Mouse (Mus musculus) MEL (cell line): ENCODE results near the gene Tle3. TPM values are rescaled to one million over a fixed set of nuclear protein-coding genes. Genes with fewer than 3 reads are reported as not detected.
A peak's percentile ranks its signal among the peaks of the same experiment; 100 is the strongest.

Experiments used
- DNase-seq: peaks from one replicate; pipeline ENCODE4 v3.0.0; 2011; ENCODE audit warnings: low read depth, low spot score
- H3K27ac ChIP-seq: 2 replicates; pipeline ENCODE4 v1.5.1; 2012; ENCODE audit warnings: low read depth, mild to moderate bottlenecking, control low read depth, low read length, moderate library complexity; ENCODE audit not compliant: control insufficient read depth
- H3K27me3 ChIP-seq, 2 experiments: fragments of 150-350 bp in 1 of 2; sonication (generic) in 1 of 2; 2 replicates each; pipeline ENCODE4 v1.6.1; 2012; ENCODE audit warnings: low read length in 2 of 2, mild to moderate bottlenecking in 2 of 2, improper control_type of control experiment in 1 of 2, moderate library complexity in 1 of 2; ENCODE audit not compliant: insufficient read depth in 2 of 2, control insufficient read depth in 1 of 2
- H3K36me3 ChIP-seq, 2 experiments: 2 replicates each; pipeline ENCODE4 v1.6.1; 2012 to 2014; ENCODE audit warnings: low read length in 2 of 2, improper control_type of control experiment in 1 of 2, inconsistent platforms in 1 of 2, mild to moderate bottlenecking in 1 of 2; ENCODE audit not compliant: insufficient read depth in 2 of 2, control insufficient read depth in 1 of 2
- H3K4me1 ChIP-seq, 2 experiments: fragments of 150-350 bp in 1 of 2; sonication (generic) in 1 of 2; 2 replicates each; pipeline ENCODE4 v1.6.1; 2012; ENCODE audit warnings: low read length in 2 of 2, improper control_type of control experiment in 1 of 2, mild to moderate bottlenecking in 1 of 2; ENCODE audit not compliant: insufficient read depth in 2 of 2, control insufficient read depth in 1 of 2
- H3K4me3 ChIP-seq, 2 experiments: fragments of 150-350 bp in 1 of 2; sonication (generic) in 1 of 2; 2 replicates each; pipeline ENCODE4 v1.5.1; 2012; ENCODE audit warnings: low read depth in 2 of 2, low read length in 2 of 2, mild to moderate bottlenecking in 2 of 2, moderate library complexity in 2 of 2, control low read depth in 1 of 2, improper control_type of control experiment in 1 of 2; ENCODE audit not compliant: control insufficient read depth in 1 of 2, insufficient read depth in 1 of 2
- H3K79me2 ChIP-seq: 2 replicates; pipeline ENCODE4 v1.6.1; 2012; ENCODE audit warnings: mild to moderate bottlenecking, low read length, moderate library complexity; ENCODE audit not compliant: control insufficient read depth, poor library complexity, insufficient read depth
- H3K9ac ChIP-seq: 2 replicates; pipeline ENCODE4 v1.6.1; 2012; ENCODE audit warnings: low read depth, mild to moderate bottlenecking, control low read depth, low read length, moderate library complexity; ENCODE audit not compliant: control insufficient read depth, poor library complexity, severe bottlenecking
- H3K9me3 ChIP-seq: fragments of 150-350 bp; sonication (generic); replicated peaks from 2 replicates; pipeline ENCODE4 v1.6.1; 2012; ENCODE audit warnings: mild to moderate bottlenecking, low read length, improper control_type of control experiment, moderate library complexity; ENCODE audit not compliant: insufficient read depth
- BHLHE40 ChIP-seq: IDR thresholded peaks from 2 replicates; pipeline ENCODE4 v1.6.1; 2012; ENCODE audit warnings: low read depth, mild to moderate bottlenecking, inconsistent platforms, low read length, improper control_type of control experiment, borderline replicate concordance
- CHD1 ChIP-seq: IDR thresholded peaks from 2 replicates; pipeline ENCODE4 v1.6.1; 2012; ENCODE audit warnings: low read depth, mild to moderate bottlenecking, inconsistent platforms, low read length, improper control_type of control experiment
- CHD2 ChIP-seq: IDR thresholded peaks from 2 replicates; pipeline ENCODE4 v1.6.1; 2011; ENCODE audit warnings: low read length, improper control_type of control experiment
- ELF1 ChIP-seq: IDR thresholded peaks from 2 replicates; pipeline ENCODE4 v1.6.1; 2014; ENCODE audit warnings: low read depth, mild to moderate bottlenecking, inconsistent platforms, low read length, improper control_type of control experiment, moderate library complexity
- EP300 ChIP-seq, 2 experiments: IDR thresholded peaks; 2 replicates each; pipeline ENCODE4 v1.6.1; 2011; ENCODE audit warnings: improper control_type of control experiment in 2 of 2, low read length in 2 of 2, low read depth in 1 of 2, mild to moderate bottlenecking in 1 of 2
- GABPA ChIP-seq: IDR thresholded peaks from 2 replicates; pipeline ENCODE4 v1.6.1; 2012; ENCODE audit warnings: low read depth, mild to moderate bottlenecking, inconsistent platforms, low read length, improper control_type of control experiment, moderate library complexity
- HCFC1 ChIP-seq: IDR thresholded peaks from 2 replicates; pipeline ENCODE4 v1.6.1; 2012; ENCODE audit warnings: low read depth, mild to moderate bottlenecking, inconsistent platforms, low read length, improper control_type of control experiment, moderate library complexity
- JUND ChIP-seq: IDR thresholded peaks from 2 replicates; pipeline ENCODE4 v1.6.1; 2011; ENCODE audit warnings: low read depth, mild to moderate bottlenecking, improper control_type of control experiment, low read length
- MAFK ChIP-seq: IDR thresholded peaks from 2 replicates; pipeline ENCODE4 v1.6.1; 2011; ENCODE audit warnings: low read depth, mild to moderate bottlenecking, low read length, improper control_type of control experiment, borderline replicate concordance
- MAX ChIP-seq: IDR thresholded peaks from 2 replicates; pipeline ENCODE4 v1.6.1; 2011; ENCODE audit warnings: low read length, improper control_type of control experiment
- MAZ ChIP-seq: IDR thresholded peaks from 2 replicates; pipeline ENCODE4 v1.6.1; 2012; ENCODE audit warnings: low read depth, mild to moderate bottlenecking, inconsistent platforms, low read length, improper control_type of control experiment
- MXI1 ChIP-seq: IDR thresholded peaks from 2 replicates; pipeline ENCODE4 v1.6.1; 2011; ENCODE audit warnings: mild to moderate bottlenecking, low read depth, low read length, improper control_type of control experiment
- MYB ChIP-seq: IDR thresholded peaks from 2 replicates; pipeline ENCODE4 v1.6.1; 2011; ENCODE audit warnings: mild to moderate bottlenecking, low read depth, low read length, improper control_type of control experiment
- NELFE ChIP-seq: IDR thresholded peaks from 2 replicates; pipeline ENCODE4 v1.6.1; 2011; ENCODE audit warnings: low read depth, low read length, improper control_type of control experiment
- NRF1 ChIP-seq: IDR thresholded peaks from 2 replicates; pipeline ENCODE4 v1.6.1; 2014; ENCODE audit warnings: low read depth, mild to moderate bottlenecking, inconsistent platforms, low read length, improper control_type of control experiment, moderate library complexity; ENCODE audit not compliant: poor library complexity, insufficient read depth, severe bottlenecking
- POLR2A ChIP-seq, 2 experiments: IDR thresholded peaks; 2 replicates each; pipeline ENCODE4 v1.6.1; 2011 to 2012; ENCODE audit warnings: low read length in 2 of 2, mild to moderate bottlenecking in 2 of 2, control low read depth in 1 of 2, improper control_type of control experiment in 1 of 2, low read depth in 1 of 2, moderate library complexity in 1 of 2; ENCODE audit not compliant: control insufficient read depth in 1 of 2, insufficient read depth in 1 of 2, poor library complexity in 1 of 2
- POLR2AphosphoS5 ChIP-seq: IDR thresholded peaks from 2 replicates; pipeline ENCODE4 v1.6.1; 2012; ENCODE audit warnings: low read depth, borderline replicate concordance, mild to moderate bottlenecking, inconsistent platforms, low read length, moderate library complexity, mixed read lengths
- RAD21 ChIP-seq: IDR thresholded peaks from 2 replicates; pipeline ENCODE4 v1.6.1; 2011; ENCODE audit warnings: mild to moderate bottlenecking, low read depth, low read length, improper control_type of control experiment
- RCOR1 ChIP-seq: IDR thresholded peaks from 2 replicates; pipeline ENCODE4 v1.6.1; 2012; ENCODE audit warnings: low read depth, mild to moderate bottlenecking, inconsistent platforms, low read length, improper control_type of control experiment
- SIN3A ChIP-seq: IDR thresholded peaks from 2 replicates; pipeline ENCODE4 v1.6.1; 2012; ENCODE audit warnings: low read length, improper control_type of control experiment, inconsistent platforms
- SMC3 ChIP-seq: IDR thresholded peaks from 2 replicates; pipeline ENCODE4 v1.6.1; 2011; ENCODE audit warnings: low read depth, low read length, improper control_type of control experiment
- TAL1 ChIP-seq: IDR thresholded peaks from 2 replicates; pipeline ENCODE4 v1.6.1; 2012; ENCODE audit warnings: mild to moderate bottlenecking, inconsistent platforms, low read length, moderate library complexity, mixed read lengths
- TBP ChIP-seq: IDR thresholded peaks from 2 replicates; pipeline ENCODE4 v1.8.0; 2011; ENCODE audit warnings: low read depth, low read length, improper control_type of control experiment
- TCF12 ChIP-seq: IDR thresholded peaks from 2 replicates; pipeline ENCODE4 v1.6.1; 2014; ENCODE audit warnings: low read depth, mild to moderate bottlenecking, inconsistent platforms, low read length, improper control_type of control experiment, moderate library complexity
- UBTF ChIP-seq: IDR thresholded peaks from 2 replicates; pipeline ENCODE4 v1.6.1; 2012; ENCODE audit warnings: low read depth, mild to moderate bottlenecking, inconsistent platforms, low read length, improper control_type of control experiment, moderate library complexity, borderline replicate concordance; ENCODE audit not compliant: insufficient read depth
- ZC3H11A ChIP-seq: IDR thresholded peaks from 2 replicates; pipeline ENCODE4 v1.6.1; 2012; ENCODE audit warnings: low read depth, mild to moderate bottlenecking, inconsistent platforms, low read length, improper control_type of control experiment
- ZKSCAN1 ChIP-seq: IDR thresholded peaks from 2 replicates; pipeline ENCODE4 v1.6.1; 2012; ENCODE audit warnings: low read depth, mild to moderate bottlenecking, inconsistent platforms, low read length, improper control_type of control experiment, moderate library complexity
- ZMIZ1 ChIP-seq: IDR thresholded peaks from 2 replicates; pipeline ENCODE4 v1.6.1; 2012; ENCODE audit warnings: low read depth, mild to moderate bottlenecking, inconsistent platforms, low read length, improper control_type of control experiment, moderate library complexity
- ZNF384 ChIP-seq: IDR thresholded peaks from 2 replicates; pipeline ENCODE4 v1.6.1; 2012; ENCODE audit warnings: low read depth, mild to moderate bottlenecking, inconsistent platforms, low read length, improper control_type of control experiment
- polyA plus RNA-seq, 2 experiments: library from polyadenylated mRNA; stranded (reverse) in 1 of 2; unstranded in 1 of 2; fragments of >175 nt in 1 of 2; fragments of >200 nt in 1 of 2; gene quantifications; 2 replicates each; pipeline versions ENCODE4 v1.2.1 to v1.2.4; 2012; ENCODE audit warnings: low replicate concordance in 2 of 2, low read depth in 1 of 2; ENCODE audit not compliant: insufficient read length in 2 of 2, insufficient read depth in 1 of 2, missing spikeins in 1 of 2
- total RNA-seq: library from RNA; depleted of rRNA; stranded (reverse); fragments of 300-350 nt; gene quantifications from 2 replicates; pipeline ENCODE4 v1.2.3, GENCODE M21; 2012

Tle3 gene
- total and polyA plus RNA-seq, 3 experiments = 20.3 to 26.8 TPM; not detected in 1

GRCm38 (mm10) chr9:61367857-61368566 lies 4.2 kb upstream of the Tle3 start:
- Histone ChIP-seq H3K36me3 (peaks cover 0 to 11% of the 10 kb centered on the region in 2 experiments; a peak in 2 of 4 replicates), H3K4me3 (no peak overlapping the region), H3K9me3 (no peaks in the 10 kb centered on the region), H3K27me3 (peaks cover 3 to 8% of the 10 kb centered on the region in 2 experiments), H3K27ac (no peak overlapping the region), H3K4me1 (peaks cover 0 to 14% of the 10 kb centered on the region in 2 experiments; a peak in 1 of 4 replicates), H3K9ac (no peak overlapping the region), H3K79me2 (peaks cover 17% of the 10 kb centered on the region)
- DNase-seq = no peak
- TF ChIP-seq POLR2A (IDR thresholded peaks at IDR 0.05; ENCODE audit: control insufficient read depth in 1 of 2, insufficient read depth in 1 of 2, low read depth in 1 of 2, low read length in 2 of 2, poor library complexity in 1 of 2) (no peak), MAX (0 out of 2 replicates have a peak, but pooled peaks have one; percentile 8)

GRCm38 (mm10) chr9:61368567-61369240 lies 3.5 kb upstream of the Tle3 start:
- H3K4me3 ChIP-seq = peak overlapping the region in 1 of 2 experiments; percentile 25; a peak in 2 of 4 replicates
- H3K9ac ChIP-seq = peak overlapping the region; percentile 15; the same call in 1 of the 2 replicates
- H3K27ac ChIP-seq = no peak overlapping the region
- TF ChIP-seq SMC3 = no peak
- no peak for TF ChIP-seq ELF1
- TF ChIP-seq MAX = no peak; the same call in 1 of the 2 replicates
- no peak for TF ChIP-seq MYB
- no peak for TF ChIP-seq CHD2
- no peak for TF ChIP-seq RCOR1
- TF ChIP-seq SIN3A = peak; percentile 72
- TF ChIP-seq POLR2AphosphoS5 = no peak
- peak; percentile 46; the same call in 1 of the 2 replicates for TF ChIP-seq MXI1
- peak; percentile 63 for TF ChIP-seq BHLHE40
- no peak for TF ChIP-seq TAL1
- no peak for TF ChIP-seq TCF12
- TF ChIP-seq ZC3H11A = no peak
- no peak for TF ChIP-seq HCFC1
- TF ChIP-seq UBTF = no peak
- TF ChIP-seq MAZ = no peak
- TF ChIP-seq NELFE = no peak
- TF ChIP-seq GABPA = no peak
- TF ChIP-seq CHD1 = no peak
- no peak for TF ChIP-seq ZMIZ1
- no peak for TF ChIP-seq MAFK
- TF ChIP-seq POLR2A (IDR thresholded peaks at IDR 0.05; ENCODE audit: control insufficient read depth in 1 of 2, insufficient read depth in 1 of 2, low read depth in 1 of 2, low read length in 2 of 2, poor library complexity in 1 of 2) = no peak
- no peak for TF ChIP-seq ZKSCAN1
- TF ChIP-seq TBP = no peak
- TF ChIP-seq JUND = no peak
- TF ChIP-seq EP300 (IDR thresholded peaks at IDR 0.05; ENCODE audit: low read depth in 1 of 2, low read length in 2 of 2) = no peak
- peak; percentile 96 for TF ChIP-seq ZNF384
- TF ChIP-seq RAD21 = no peak
- TF ChIP-seq NRF1 = no peak
- TF ChIP-seq, all 39 proteins: peak for 4
- Histone ChIP-seq H3K9me3 (no peaks in the 10 kb centered on the region), H3K27me3 (peaks cover 2 to 8% of the 10 kb centered on the region in 2 experiments; a peak in 3 of 4 replicates), H3K79me2 (peaks cover 23% of the 10 kb centered on the region), H3K4me1 (peaks cover 0 to 14% of the 10 kb centered on the region in 2 experiments; a peak in 1 of 4 replicates), H3K36me3 (peaks cover 0 to 11% of the 10 kb centered on the region in 2 experiments; a peak in 2 of 4 replicates)
- DNase-seq = peak; percentile 59
